Mouse (Mus musculus) liver, adult (tissue): ENCODE results near the gene Gm49425.
"Not testable (repeated sequence)": the region's sequence is repeated elsewhere in the genome, so short reads cannot be mapped to it uniquely, and the experiment has no call there.

Source experiments
- GATA4 ChIP-seq: IDR thresholded peaks from 2 replicates; pipeline ENCODE4 v1.6.1; 2014; ENCODE audit warnings: mild to moderate bottlenecking, low read length; ENCODE audit not compliant: insufficient replicate concordance

The Gm49425 gene

DNA sequence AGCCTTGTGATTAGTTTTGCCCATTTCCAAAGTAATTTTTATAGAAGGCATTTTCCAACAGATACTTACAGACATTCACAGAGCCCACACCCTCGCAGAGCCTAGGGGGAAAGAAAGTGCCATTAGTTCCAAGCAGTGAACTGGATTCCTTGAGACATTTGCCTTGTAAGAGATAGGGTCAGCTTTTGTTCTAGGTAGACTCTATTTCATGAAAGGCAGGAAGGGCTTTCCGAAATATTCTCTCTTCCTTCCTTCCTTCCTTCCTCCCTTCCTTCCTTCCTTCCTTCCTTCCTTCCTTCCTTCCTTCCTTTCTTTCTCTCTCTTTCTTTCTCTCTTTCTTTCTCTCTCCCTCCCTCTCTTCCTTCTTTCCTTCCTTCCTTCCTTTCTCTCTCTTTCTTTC lies at the start of gene Gm49425:
TSS of gene Gm49425 (minus strand) at position 101 of the 400 bp plus-strand sequence.
- not testable (repeated sequence) for TF ChIP-seq GATA4

GRCm38 (mm10) chr15:101562850-101563249 lies 45.8 kb upstream of the Gm49425 start, which contains the start of gene Krt90:
Krt90 (minus strand) TSS chr15:101562950.
- TF ChIP-seq GATA4, result no peak

DNA sequence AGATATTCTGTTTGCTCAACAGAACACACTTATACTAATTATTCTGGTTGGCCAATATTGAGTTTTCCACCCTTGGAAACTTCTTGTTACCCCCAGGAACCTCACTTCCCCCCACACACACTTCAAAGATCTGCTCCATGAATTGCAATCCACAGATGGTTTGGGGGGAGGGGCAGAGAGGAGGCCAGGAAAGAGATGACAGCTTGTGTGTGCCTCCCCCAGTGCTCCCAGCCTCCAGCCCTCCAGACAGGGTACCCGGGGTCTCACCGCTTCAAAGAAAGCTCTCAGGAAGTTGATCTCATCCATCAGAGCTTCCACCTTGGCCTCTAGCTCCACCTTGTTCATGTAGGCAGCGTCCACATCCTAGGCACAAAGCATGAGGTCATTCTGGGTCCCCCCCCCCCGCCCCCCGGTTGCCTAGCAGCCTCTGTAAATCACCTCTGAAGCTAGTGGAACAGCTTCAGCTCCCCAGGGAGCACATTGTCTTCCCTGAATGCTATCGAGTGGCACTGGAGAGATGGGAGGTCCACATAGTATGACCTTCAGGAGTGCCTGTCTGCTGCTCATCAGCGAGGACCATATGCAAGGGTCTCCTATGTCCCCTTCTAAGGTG lies 41.1 kb upstream of the Gm49425 start:
- TF ChIP-seq GATA4, result no peak

DNA sequence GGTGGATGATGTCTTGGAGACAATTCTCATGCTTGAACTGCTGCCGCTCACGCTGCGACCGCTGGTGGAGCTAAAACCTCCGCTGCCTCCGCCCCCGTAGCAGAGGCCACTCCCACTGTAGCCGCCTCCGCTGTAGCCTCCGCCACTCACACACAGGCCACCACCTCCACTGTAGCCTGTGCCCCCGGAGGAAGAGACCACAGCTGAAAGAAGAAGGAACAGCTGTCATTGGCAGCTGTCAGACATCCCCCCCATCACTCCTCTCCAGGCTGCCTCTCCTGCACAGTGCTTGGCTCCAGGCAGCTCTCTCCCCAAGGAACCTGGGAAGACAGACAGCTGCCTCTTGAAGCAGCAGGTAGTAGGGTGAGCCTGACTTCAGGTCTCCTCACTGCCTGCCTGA lies 36.1 kb upstream of the Gm49425 start:
- TF ChIP-seq GATA4, result no peak

- no peak for TF ChIP-seq GATA4
Observed at GRCm38 (mm10) chr15:101552188-101552587, 35.1 kb upstream of the Gm49425 start.

- no peak for TF ChIP-seq GATA4
Observed at GRCm38 (mm10) chr15:101550567-101550966, 33.5 kb upstream of the Gm49425 start, which contains the start of gene Krt82. Krt82 (minus strand) TSS chr15:101550667.

- TF ChIP-seq GATA4, result no peak
Observed at GRCm38 (mm10) chr15:101544478-101544877, 27.4 kb upstream of the Gm49425 start.

- no peak for TF ChIP-seq GATA4
Observed at GRCm38 (mm10) chr15:101542543-101542942, 25.5 kb upstream of the Gm49425 start.

DNA sequence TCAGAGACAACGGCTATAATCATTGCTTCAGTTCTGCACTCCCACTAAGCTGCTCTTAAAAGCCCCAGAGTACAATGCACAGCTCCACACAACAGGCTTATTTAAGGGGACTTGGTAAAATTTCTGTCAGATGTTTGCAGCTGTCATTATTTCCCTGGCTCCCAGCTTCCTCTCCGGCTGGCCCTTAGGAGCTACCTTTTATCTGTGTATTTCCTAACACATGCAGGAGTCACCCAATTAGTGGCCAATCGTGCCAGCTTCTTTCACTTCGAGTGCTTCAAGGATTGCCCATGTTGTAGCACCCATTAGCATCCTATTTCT lies 21.5 kb upstream of the Gm49425 start:
- no peak for TF ChIP-seq GATA4

GRCm38 (mm10) chr15:101537864-101538579 lies 21.0 kb upstream of the Gm49425 start:
- TF ChIP-seq GATA4, result no peak

- no peak for TF ChIP-seq GATA4
Observed at GRCm38 (mm10) chr15:101536054-101536850, 19.2 kb upstream of the Gm49425 start.

- TF ChIP-seq GATA4, result no peak
Observed at GRCm38 (mm10) chr15:101532720-101533119, 15.7 kb upstream of the Gm49425 start, which contains the start of gene Krt84. Krt84 (minus strand) TSS chr15:101532820.

GRCm38 (mm10) chr15:101522556-101523232 lies 5.6 kb upstream of the Gm49425 start:
- no peak for TF ChIP-seq GATA4

- TF ChIP-seq GATA4, result no peak
Observed at GRCm38 (mm10) chr15:101519792-101520191, 2.7 kb upstream of the Gm49425 start.

DNA sequence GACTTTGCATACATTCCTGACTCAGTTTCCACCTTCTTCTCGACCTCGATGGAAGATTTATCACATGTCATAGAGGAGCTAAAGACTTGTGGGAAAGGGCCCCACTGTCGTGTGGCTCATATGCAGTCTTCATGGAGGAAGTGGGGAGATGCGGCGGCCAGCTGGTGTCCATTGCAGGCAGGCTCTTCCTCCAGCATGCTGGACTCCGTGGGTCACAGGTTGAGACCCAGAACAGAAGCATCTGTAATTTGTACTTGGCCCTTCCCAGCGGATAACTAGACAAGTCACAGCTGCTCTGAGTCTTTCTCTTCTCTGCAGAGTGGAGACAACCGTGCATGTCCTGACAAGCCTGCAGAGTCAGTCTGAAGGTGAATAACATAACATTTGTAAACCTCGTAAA lies 8.8 kb downstream of the Gm49425 start:
- no peak for TF ChIP-seq GATA4
